Mouse (Mus musculus): ENCODE results near the gene Dnmt1.

DNA sequence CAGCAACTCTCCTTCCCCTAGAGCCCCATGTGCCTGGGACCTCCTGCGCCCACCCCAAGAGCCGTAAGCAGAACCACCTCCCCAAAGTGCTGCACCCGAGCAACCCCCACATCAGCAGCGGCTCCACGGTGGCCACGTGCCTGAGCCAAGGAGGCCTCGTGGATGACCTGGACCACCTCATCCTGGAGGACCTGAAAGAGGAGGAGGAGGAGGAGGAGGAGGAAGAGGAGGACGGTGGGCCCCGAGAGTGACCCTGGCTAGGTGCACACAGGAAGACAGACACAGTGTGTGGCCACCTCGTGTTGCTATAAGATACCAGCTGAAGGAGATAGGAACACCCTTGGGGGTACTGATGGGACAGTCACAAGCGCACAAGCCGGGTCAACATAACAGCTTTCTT, 86.2 kb downstream of the Dnmt1 start:
- TF ChIP-seq CTCF (IDR thresholded peaks at IDR 0.05; ENCODE audit: extremely low read depth, insufficient read length, insufficient replicate concordance, low read depth, low read length) (no peak), POLR2A (IDR thresholded peaks at IDR 0.05; ENCODE audit: low read depth, low read length) (no peak)
